Mouse (Mus musculus) forebrain, embryonic 15.5 days (tissue): ENCODE measurements at regions not wholly inside any gene's neighbourhood (a gene's known extent, or its start where the extent isn't known, plus 50 kb on each side); places are given as distances from the start of the nearest gene placed in this dataset.

Source experiments
- ATAC-seq: fragments of 200-750 bp; cut with Nextera tagmentation; replicated peaks from 2 replicates; pipeline ENCODE4 v1.8.0; 2017; ENCODE audit warnings: mild to moderate bottlenecking, moderate TSS enrichment, moderate library complexity
- H3K27ac ChIP-seq: fragments of 300-500 bp; sonication (generic); replicated peaks from 2 replicates; pipeline ENCODE4 v1.5.1; 2015; ENCODE audit warnings: mild to moderate bottlenecking, inconsistent platforms
- H3K27me3 ChIP-seq: fragments of 300-500 bp; sonication (generic); 2 replicates; pipeline ENCODE4 v1.6.1; 2015; ENCODE audit warnings: inconsistent platforms
- H3K36me3 ChIP-seq: fragments of 300-500 bp; sonication (generic); 2 replicates; pipeline ENCODE4 v1.6.1; 2015; ENCODE audit warnings: mild to moderate bottlenecking, inconsistent platforms
- H3K4me1 ChIP-seq: fragments of 300-500 bp; sonication (generic); 2 replicates; pipeline ENCODE4 v1.6.1; 2015; ENCODE audit warnings: inconsistent platforms
- H3K4me2 ChIP-seq: fragments of 300-500 bp; sonication (generic); replicated peaks from 2 replicates; pipeline ENCODE4 v1.6.1; 2015; ENCODE audit warnings: mild to moderate bottlenecking, inconsistent platforms
- H3K4me3 ChIP-seq: fragments of 300-500 bp; sonication (generic); 2 replicates; pipeline ENCODE4 v1.5.1; 2015; ENCODE audit warnings: mild to moderate bottlenecking, inconsistent platforms
- H3K9ac ChIP-seq: fragments of 300-500 bp; sonication (generic); replicated peaks from 2 replicates; pipeline ENCODE4 v1.6.1; 2015; ENCODE audit warnings: mild to moderate bottlenecking, inconsistent platforms
- H3K9me3 ChIP-seq: fragments of 300-500 bp; sonication (generic); 2 replicates; pipeline ENCODE4 v1.6.1; 2016; ENCODE audit warnings: inconsistent platforms
- WGBS: fragments of 180-500 bp; shearing (Covaris S2); methylation state at CpG from one replicate; pipeline ENCODE4 v1.1.7; 2015; ENCODE audit warnings: mixed read lengths; 5-methylcytosine and 5-hydroxymethylcytosine counted together

DNA sequence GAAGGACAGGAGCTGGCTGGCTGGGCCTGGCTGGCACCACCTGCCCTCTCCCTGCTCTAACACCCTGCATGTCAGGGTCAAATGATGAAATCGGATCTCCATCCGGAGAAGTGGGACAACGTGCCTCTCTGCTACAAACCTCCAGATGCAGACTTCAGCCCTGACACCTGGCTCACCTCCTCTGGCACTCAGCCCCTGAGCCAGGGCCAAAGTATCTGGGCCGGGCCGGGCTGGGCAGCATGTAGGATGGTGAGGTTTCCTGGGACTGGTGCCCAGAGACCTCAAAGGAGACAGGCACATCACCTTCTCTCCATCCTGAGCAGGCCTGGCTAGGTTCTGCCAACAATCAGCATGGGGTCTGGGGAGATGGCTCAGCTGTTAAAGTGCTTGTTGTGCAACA lies 113.5 kb downstream of the Tfcp2l1 start:
- Histone ChIP-seq H3K4me1 (no peaks in the 10 kb centered on the region), H3K36me3 (no peaks in the 10 kb centered on the region), H3K9ac (no peak overlapping the region), H3K4me3 (no peak overlapping the region), H3K27ac (no peak overlapping the region), H3K27me3 (no peaks in the 10 kb centered on the region), H3K9me3 (no peaks in the 10 kb centered on the region), H3K4me2 (no peak overlapping the region)
- WGBS = 92% methylated on average over 5 of the region's 5 CpGs
- no peak for ATAC-seq

DNA sequence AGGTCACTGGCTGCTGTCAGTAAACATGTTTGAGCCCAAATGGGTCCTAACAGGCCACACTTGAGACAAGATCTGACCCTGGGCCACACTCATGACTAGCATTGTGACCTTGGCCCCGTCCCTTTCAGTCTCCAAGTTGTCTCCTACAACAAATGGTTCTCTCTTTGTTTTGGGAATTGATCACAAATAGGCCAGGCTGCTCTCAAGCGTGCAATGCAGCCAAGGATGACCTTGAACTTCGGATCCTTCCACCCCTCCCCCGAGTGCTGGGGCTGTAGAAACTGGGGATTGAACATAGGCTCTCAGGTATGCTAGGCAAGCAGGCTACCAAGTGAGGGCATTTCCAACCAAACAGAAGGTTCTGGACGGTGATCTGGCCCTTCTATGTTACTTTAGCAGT lies 120.5 kb downstream of the Tfcp2l1 start:
- Histone ChIP-seq H3K4me1 (no peaks in the 10 kb centered on the region), H3K27ac (no peak overlapping the region), H3K27me3 (no peaks in the 10 kb centered on the region), H3K4me2 (no peak overlapping the region), H3K4me3 (no peak overlapping the region), H3K36me3 (no peaks in the 10 kb centered on the region), H3K9me3 (no peaks in the 10 kb centered on the region), H3K9ac (no peak overlapping the region)
- ATAC-seq = no peak
- WGBS = 76% methylated on average over 5 of the region's 5 CpGs

DNA sequence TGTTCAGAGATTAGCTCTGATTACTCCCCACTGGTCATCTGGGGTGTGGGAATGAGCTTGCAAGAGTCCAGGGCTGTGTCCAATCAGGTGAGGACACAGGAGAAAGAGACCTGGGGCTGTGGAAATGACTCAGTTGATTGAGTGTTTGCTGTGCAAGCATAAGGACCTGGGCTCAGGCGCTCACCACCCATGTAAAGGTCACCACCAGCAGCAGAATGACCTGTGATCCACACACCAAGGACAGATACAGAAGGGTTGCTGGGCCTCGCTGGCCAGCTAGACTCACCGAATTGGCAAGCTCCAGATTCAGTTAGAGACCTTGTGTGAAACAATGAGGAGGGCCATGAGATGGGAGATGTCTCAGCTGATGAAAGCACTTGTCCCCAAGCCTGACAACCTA lies 125.1 kb downstream of the Tfcp2l1 start:
- H3K4me2 ChIP-seq = no peak overlapping the region
- H3K9ac ChIP-seq = no peak overlapping the region
- H3K4me3 ChIP-seq = no peak overlapping the region
- 96% methylated on average over 3 of the region's 3 CpGs for WGBS
- H3K27ac ChIP-seq = no peak overlapping the region
- H3K4me1 ChIP-seq = no peaks in the 10 kb centered on the region
- ATAC-seq = no peak
- no peaks in the 10 kb centered on the region for H3K36me3 ChIP-seq
- no peaks in the 10 kb centered on the region for H3K9me3 ChIP-seq
- H3K27me3 ChIP-seq = no peaks in the 10 kb centered on the region

GRCm38 (mm10) chr1:118756171-118756865 lies 128.6 kb downstream of the Tfcp2l1 start:
- no peak overlapping the region for H3K4me3 ChIP-seq
- H3K4me2 ChIP-seq = no peak overlapping the region
- ATAC-seq = no peak
- no peaks in the 10 kb centered on the region for H3K4me1 ChIP-seq
- no peaks in the 10 kb centered on the region for H3K36me3 ChIP-seq
- H3K9me3 ChIP-seq = no peaks in the 10 kb centered on the region
- no peak overlapping the region for H3K9ac ChIP-seq
- H3K27me3 ChIP-seq = no peaks in the 10 kb centered on the region
- 54% methylated on average over 9 of the region's 9 CpGs for WGBS
- no peak overlapping the region for H3K27ac ChIP-seq

- H3K4me3 ChIP-seq = no peak overlapping the region
These were observed 129.7 kb downstream of the Tfcp2l1 start for GRCm38 (mm10) chr1:118757340-118758030.

GRCm38 (mm10) chr1:118758031-118758400 lies 130.3 kb downstream of the Tfcp2l1 start:
- ATAC-seq = no peak
- WGBS = 72% methylated on average over 4 of the region's 4 CpGs

More at GRCm38 (mm10) chr1:118757340-118758030, 129.7 kb downstream of the Tfcp2l1 start:
- WGBS = 79% methylated on average over 3 of the region's 4 CpGs
- no peak overlapping the region for H3K9ac ChIP-seq
- H3K4me1 ChIP-seq = no peaks in the 10 kb centered on the region
- no peaks in the 10 kb centered on the region for H3K36me3 ChIP-seq
- no peak for ATAC-seq
- H3K9me3 ChIP-seq = no peaks in the 10 kb centered on the region
- H3K4me2 ChIP-seq = no peak overlapping the region
- H3K27ac ChIP-seq = no peak overlapping the region
- no peaks in the 10 kb centered on the region for H3K27me3 ChIP-seq

DNA sequence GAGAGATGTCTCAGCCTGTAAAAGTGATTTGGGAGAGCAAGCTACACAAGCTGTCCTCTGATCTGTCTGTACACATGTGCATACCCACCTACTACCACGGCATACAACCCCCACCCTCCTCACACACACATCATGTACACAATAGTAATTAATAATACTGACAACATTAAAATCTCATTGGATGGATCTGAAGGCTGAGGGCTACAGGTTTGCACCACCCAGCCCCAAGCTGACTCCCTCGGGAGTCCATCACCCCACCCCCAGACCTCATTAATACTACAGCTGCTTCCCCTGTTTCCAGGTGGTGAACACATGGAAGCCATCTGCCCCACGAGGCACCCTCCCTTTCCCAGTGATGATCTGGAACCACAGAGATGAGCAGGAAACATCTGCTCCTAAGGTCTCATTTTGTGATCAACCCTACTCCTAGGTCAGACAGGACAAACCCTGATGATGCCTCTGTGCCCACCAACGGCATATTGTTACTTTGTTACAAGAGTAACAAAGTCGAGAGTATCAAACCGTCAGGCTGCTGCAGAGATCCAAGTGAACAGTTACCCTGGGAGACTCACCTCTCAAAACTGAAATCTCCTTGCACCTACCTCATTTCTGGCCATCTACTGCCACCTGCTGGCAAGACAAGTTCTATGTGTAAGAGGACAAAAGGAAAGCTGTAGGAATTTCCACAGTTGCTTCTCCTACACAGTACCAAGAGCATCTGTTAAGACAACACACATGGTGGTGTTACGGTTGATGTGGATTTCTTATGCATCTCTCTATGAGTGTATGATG lies 131.6 kb downstream of the Tfcp2l1 start:
- Histone ChIP-seq H3K27me3 (no peaks in the 10 kb centered on the region), H3K9me3 (no peaks in the 10 kb centered on the region), H3K9ac (no peak overlapping the region), H3K4me1 (no peaks in the 10 kb centered on the region), H3K36me3 (no peaks in the 10 kb centered on the region), H3K27ac (no peak overlapping the region), H3K4me2 (no peak overlapping the region), H3K4me3 (no peak overlapping the region)
- WGBS = 30% methylated on average over 7 of the region's 7 CpGs
- peak; percentile 88 for ATAC-seq

More at GRCm38 (mm10) chr1:118758031-118758400, 130.3 kb downstream of the Tfcp2l1 start:
- no peaks in the 10 kb centered on the region for H3K4me1 ChIP-seq
- no peak overlapping the region for H3K27ac ChIP-seq
- H3K4me2 ChIP-seq = no peak overlapping the region
- no peaks in the 10 kb centered on the region for H3K9me3 ChIP-seq
- no peaks in the 10 kb centered on the region for H3K36me3 ChIP-seq
- no peaks in the 10 kb centered on the region for H3K27me3 ChIP-seq
- no peak overlapping the region for H3K4me3 ChIP-seq
- H3K9ac ChIP-seq = no peak overlapping the region

DNA sequence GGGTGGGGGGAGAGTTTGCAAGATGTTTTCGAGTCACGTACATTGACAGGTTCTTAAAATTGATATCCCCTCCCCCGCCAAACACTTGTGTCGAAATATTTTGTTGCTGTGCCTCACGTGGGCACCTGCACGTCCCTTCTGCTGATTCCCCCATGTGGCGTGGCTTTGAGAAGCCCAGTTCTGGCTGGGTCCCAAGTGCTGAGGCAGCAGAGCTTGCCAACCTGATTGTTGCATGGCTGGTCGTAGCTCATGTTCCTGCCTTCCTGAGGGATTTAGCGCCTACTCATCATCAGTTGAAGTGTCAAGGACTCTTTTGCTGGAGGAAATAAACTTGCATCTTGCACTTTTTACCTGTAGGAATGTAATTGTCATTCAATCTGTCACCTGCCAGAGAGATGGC lies 137.8 kb downstream of the Tfcp2l1 start:
- 52% methylated on average over 9 of the region's 9 CpGs for WGBS

DNA sequence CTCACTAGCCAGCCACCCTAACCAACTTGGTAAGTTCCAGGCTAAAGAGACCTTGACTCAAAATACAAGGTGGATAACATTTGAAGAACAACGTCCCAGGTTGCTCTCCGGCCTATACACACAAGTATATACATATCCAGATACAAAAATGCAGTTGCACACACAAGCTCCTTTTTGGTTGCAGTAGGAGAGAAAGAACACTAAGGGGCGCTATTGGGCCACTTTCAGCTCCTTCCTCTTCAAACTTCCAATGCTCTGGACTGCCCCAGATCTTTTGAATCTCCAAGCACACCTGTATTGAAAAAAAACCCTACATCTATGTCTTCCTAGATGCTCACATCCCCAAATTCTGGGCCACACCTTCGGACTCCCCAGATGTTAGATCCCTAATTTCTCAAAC lies 141.1 kb downstream of the Tfcp2l1 start:
- Histone ChIP-seq H3K4me3 (no peak overlapping the region), H3K9ac (no peak overlapping the region), H3K9me3 (no peaks in the 10 kb centered on the region), H3K27ac (no peak overlapping the region), H3K36me3 (no peaks in the 10 kb centered on the region), H3K27me3 (no peaks in the 10 kb centered on the region), H3K4me1 (no peaks in the 10 kb centered on the region; the same call in 1 of the 2 replicates), H3K4me2 (no peak overlapping the region)
- WGBS = 28% methylated on average over 4 of the region's 4 CpGs
- peak; percentile 32; the same call in 1 of the 2 replicates for ATAC-seq

More for the DNA sequence above, 137.8 kb downstream of the Tfcp2l1 start:
- Histone ChIP-seq H3K36me3 (no peaks in the 10 kb centered on the region), H3K4me3 (no peak overlapping the region), H3K27me3 (no peaks in the 10 kb centered on the region), H3K27ac (no peak overlapping the region), H3K9me3 (no peaks in the 10 kb centered on the region), H3K4me1 (no peaks in the 10 kb centered on the region; the same call in 1 of the 2 replicates), H3K9ac (no peak overlapping the region), H3K4me2 (no peak overlapping the region)
- ATAC-seq = no peak

- no peaks in the 10 kb centered on the region for H3K9me3 ChIP-seq
- H3K27me3 ChIP-seq = no peaks in the 10 kb centered on the region
- WGBS = 15% methylated on average over 9 of the region's 9 CpGs
- no peaks in the 10 kb centered on the region for H3K36me3 ChIP-seq
- no peak overlapping the region for H3K4me2 ChIP-seq
- H3K27ac ChIP-seq = no peak overlapping the region
- H3K4me1 ChIP-seq = peaks cover 24% of the 10 kb centered on the region
- H3K4me3 ChIP-seq = no peak overlapping the region
- H3K9ac ChIP-seq = no peak overlapping the region
- ATAC-seq = no peak
These were observed 144.5 kb downstream of the Tfcp2l1 start for GRCm38 (mm10) chr1:118772261-118772660.

GRCm38 (mm10) chr1:118776594-118777441 lies 149.1 kb downstream of the Tfcp2l1 start:
- WGBS = 21% methylated on average over 10 of the region's 10 CpGs
- Histone ChIP-seq H3K9ac (0 out of 2 replicates have a peak overlapping the region, but pooled peaks have one; percentile 6), H3K27me3 (no peaks in the 10 kb centered on the region)

More at GRCm38 (mm10) chr1:118776594-118777441, 149.1 kb downstream of the Tfcp2l1 start:
- Histone ChIP-seq H3K9me3 (no peaks in the 10 kb centered on the region), H3K27ac (peak overlapping the region; percentile 81), H3K4me1 (peaks cover 25% of the 10 kb centered on the region), H3K36me3 (no peaks in the 10 kb centered on the region), H3K4me3 (no peak overlapping the region), H3K4me2 (peak overlapping the region; percentile 15; the same call in 1 of the 2 replicates)
- ATAC-seq = peak; percentile 85
